Mouse (Mus musculus): ENCODE results near the gene Usp31. TPM values are rescaled to one million over a fixed set of nuclear protein-coding genes. Genes with fewer than 3 reads are reported as not detected.

The Usp31 gene
- 1 to 10 TPM; 8.5 to 9.9 TPM for total RNA-seq (2021)
- polyA plus RNA-seq (2012; rRNA removed), result 3.5 and 6.6 TPM in 2 replicates
- long read RNA-seq, partial matches to known transcripts, result 0 of 3 reads
- long read RNA-seq, other reads (novel, unspliced or antisense), result 3 of 3 reads

DNA sequence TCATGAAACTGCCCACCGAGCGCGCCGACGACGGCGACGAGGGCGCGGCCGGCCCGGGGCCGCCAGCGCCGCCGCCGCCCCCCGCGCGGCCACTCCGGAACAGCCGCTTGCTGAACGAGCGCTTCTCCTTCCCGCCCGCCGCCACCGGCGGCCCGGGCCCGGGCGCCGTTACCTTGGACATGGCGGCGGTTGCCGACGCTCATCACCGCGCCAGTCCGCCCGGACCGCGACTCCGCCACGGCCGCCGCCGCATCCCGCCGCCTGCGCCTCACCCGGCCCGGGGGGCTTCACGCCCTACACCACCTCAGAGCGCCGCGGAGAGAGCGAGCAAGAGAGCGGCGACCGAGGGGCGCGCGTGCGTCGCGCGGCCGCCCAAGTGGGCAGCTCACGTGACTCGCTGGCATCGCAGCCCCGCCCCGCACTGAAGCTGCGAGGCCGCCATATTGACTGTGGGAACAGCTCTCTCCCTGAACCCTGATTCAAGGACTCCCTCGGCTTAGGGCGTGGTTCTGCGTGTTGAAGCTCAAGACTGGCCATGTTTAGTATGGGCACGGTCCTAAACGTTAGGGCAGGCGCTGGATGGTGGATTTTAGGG lies at the start of gene Usp31:
Gene Usp31, minus strand, starts transcription at position 181 of the 595 bp plus-strand sequence.
- H3K36me3 ChIP-seq (ENCODE audit: control insufficient read depth, insufficient read depth, low read length), result peaks cover 9% of the 10 kb centered on the region
- DNase-seq, result peak; percentile 96
- peaks cover 2% of the 10 kb centered on the region for H3K4me1 ChIP-seq (ENCODE audit: control insufficient read depth, insufficient read depth, low read length)
- intact Hi-C loops (cut with DNase I), result no loop called here
- peak within 1 kb of the TSS; percentile 85 for H3K9ac ChIP-seq (ENCODE audit: low read depth, low read length)
- peak; percentile 76; the same call in 1 of the 2 replicates for TF ChIP-seq EP300 (IDR thresholded peaks at IDR 0.05; ENCODE audit: insufficient read depth, low read depth, low read length)
- TF ChIP-seq CTCF (IDR thresholded peaks at IDR 0.05), result no peak
- TF ChIP-seq POLR2A (IDR thresholded peaks at IDR 0.05; ENCODE audit: insufficient read depth, low read depth, low read length), result no peak
- under 1% methylated on average over 82 of the region's 82 CpGs for WGBS
- H3K4me3 ChIP-seq, result peak within 1 kb of the TSS; percentile 90
- H3K27ac ChIP-seq, result peak within 1 kb of the TSS; percentile 83
- H3K27me3 ChIP-seq (ENCODE audit: control insufficient read depth, insufficient read depth, low read length), result no peaks in the 10 kb centered on the region
- peaks cover 2% of the 10 kb centered on the region for H3K79me2 ChIP-seq (replicated peaks; ENCODE audit: control insufficient read depth, insufficient read depth, low read length)

- no peak overlapping the region for H3K27ac ChIP-seq
- DNase-seq, result no peak
- WGBS, result 54% methylated on average over 8 of the region's 8 CpGs
- H3K4me1 ChIP-seq (ENCODE audit: control insufficient read depth, insufficient read depth, low read length), result no peaks in the 10 kb centered on the region
- H3K27me3 ChIP-seq (ENCODE audit: control insufficient read depth, insufficient read depth, low read length), result no peaks in the 10 kb centered on the region; the same call in 1 of the 2 replicates
- H3K4me3 ChIP-seq, result no peak overlapping the region
- H3K9ac ChIP-seq (ENCODE audit: low read depth, low read length), result no peak overlapping the region
- no peaks in the 10 kb centered on the region for H3K36me3 ChIP-seq (ENCODE audit: control insufficient read depth, insufficient read depth, low read length)
- no peak for TF ChIP-seq EP300 (IDR thresholded peaks at IDR 0.05; ENCODE audit: insufficient read depth, low read depth, low read length)
- intact Hi-C loops (cut with DNase I), result no loop called here
- H3K79me2 ChIP-seq (replicated peaks; ENCODE audit: control insufficient read depth, insufficient read depth, low read length), result no peaks in the 10 kb centered on the region
These were observed 47.7 kb upstream of the Usp31 start for GRCm38 (mm10) chr7:121754748-121755147.

DNA sequence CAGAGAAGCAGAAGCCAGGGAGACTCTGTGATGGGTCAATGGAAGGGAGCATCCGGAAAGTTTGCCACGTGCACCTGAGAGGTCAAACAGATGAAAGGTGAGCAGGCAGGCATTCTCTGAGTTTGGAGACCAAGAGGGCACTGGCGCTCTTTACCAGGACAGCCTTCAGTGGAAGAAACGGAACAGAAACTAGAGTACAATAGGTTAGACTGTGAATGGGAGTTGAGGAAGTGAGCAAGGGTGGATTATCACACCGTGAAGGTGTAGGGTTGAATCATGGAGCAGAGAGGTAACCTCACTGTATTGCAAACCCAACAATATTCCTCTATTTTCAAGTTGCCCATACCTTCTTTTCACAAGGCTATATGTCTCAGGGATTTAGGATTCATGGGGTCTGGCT lies 43.2 kb upstream of the Usp31 start:
- Histone ChIP-seq H3K9ac (ENCODE audit: low read depth, low read length) (no peak overlapping the region), H3K4me3 (no peak overlapping the region), H3K27ac (no peak overlapping the region), H3K27me3 (ENCODE audit: control insufficient read depth, insufficient read depth, low read length) (no peaks in the 10 kb centered on the region; the same call in 1 of the 2 replicates), H3K4me1 (ENCODE audit: control insufficient read depth, insufficient read depth, low read length) (no peaks in the 10 kb centered on the region), H3K36me3 (ENCODE audit: control insufficient read depth, insufficient read depth, low read length) (no peaks in the 10 kb centered on the region), H3K79me2 (replicated peaks; ENCODE audit: control insufficient read depth, insufficient read depth, low read length) (no peaks in the 10 kb centered on the region)
- DNase-seq, result no peak
- TF ChIP-seq POLR2A (IDR thresholded peaks at IDR 0.05; ENCODE audit: insufficient read depth, low read depth, low read length) (no peak), EP300 (IDR thresholded peaks at IDR 0.05; ENCODE audit: insufficient read depth, low read depth, low read length) (no peak)
- intact Hi-C loops (cut with DNase I), result no loop called here
- 72% methylated on average over 5 of the region's 5 CpGs for WGBS

- 0 out of 2 replicates have a peak, but pooled peaks cover 1% of the 10 kb centered on the region for H3K4me1 ChIP-seq (ENCODE audit: control insufficient read depth, insufficient read depth, low read length)
- no peaks in the 10 kb centered on the region for H3K36me3 ChIP-seq (ENCODE audit: control insufficient read depth, insufficient read depth, low read length)
- H3K4me3 ChIP-seq, result no peak overlapping the region
- no peak overlapping the region for H3K27ac ChIP-seq
- WGBS, result 39% methylated on average over 29 of the region's 29 CpGs
- peaks cover 6% of the 10 kb centered on the region; the same call in 1 of the 2 replicates for H3K27me3 ChIP-seq (ENCODE audit: control insufficient read depth, insufficient read depth, low read length)
- no peak for DNase-seq
- intact Hi-C loops (cut with DNase I), result no loop called here
- TF ChIP-seq POLR2A (IDR thresholded peaks at IDR 0.05; ENCODE audit: insufficient read depth, low read depth, low read length), result no peak
- TF ChIP-seq EP300 (IDR thresholded peaks at IDR 0.05; ENCODE audit: insufficient read depth, low read depth, low read length), result no peak
- TF ChIP-seq CTCF (IDR thresholded peaks at IDR 0.05), result no peak
- no peak overlapping the region for H3K9ac ChIP-seq (ENCODE audit: low read depth, low read length)
- no peaks in the 10 kb centered on the region for H3K79me2 ChIP-seq (replicated peaks; ENCODE audit: control insufficient read depth, insufficient read depth, low read length)
These were observed 30.7 kb upstream of the Usp31 start for GRCm38 (mm10) chr7:121737511-121738415.

DNA sequence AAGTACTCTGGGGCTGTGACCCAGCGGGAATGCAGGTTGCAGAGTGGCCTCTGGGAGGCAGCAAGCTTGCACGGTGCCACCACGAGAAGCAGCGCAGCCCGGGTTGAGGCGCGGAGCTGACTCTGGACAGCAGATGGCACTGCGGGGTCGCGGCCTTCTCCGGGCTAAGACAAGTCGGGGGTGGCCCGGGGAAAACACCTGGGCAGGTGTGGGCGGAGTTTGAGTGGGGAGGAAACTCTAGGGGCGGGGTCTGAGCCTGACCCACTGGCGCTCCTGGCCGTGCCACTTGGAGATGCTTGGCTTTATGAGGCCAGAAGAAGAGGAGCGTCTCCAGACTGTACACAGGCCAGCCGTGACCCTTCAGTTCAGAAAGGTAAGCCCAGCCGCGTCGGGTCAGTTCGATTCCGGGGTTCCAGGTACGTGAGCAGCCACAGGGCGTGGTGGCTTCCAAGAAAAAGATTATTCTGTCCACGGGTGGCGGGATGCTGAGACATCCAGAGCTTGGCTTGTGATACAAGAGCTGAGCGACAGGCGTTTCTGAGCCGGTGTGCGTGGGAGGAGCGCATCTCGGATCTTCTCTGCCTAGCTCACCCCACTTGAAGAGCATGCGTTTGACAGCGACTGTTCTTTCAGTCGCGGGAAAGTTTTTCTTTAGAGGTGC lies 27.2 kb upstream of the Usp31 start, which contains the start of gene Scnn1g:
Gene Scnn1g, plus strand, starts transcription at position 309 of the 661 bp plus-strand sequence.
- intact Hi-C loops (cut with DNase I), result loop anchor here (1.0 kb wide), 2 partner anchors 107 to 230 kb away; no protein-coding TSS in a partner anchor
- no peak within 1 kb of the TSS for H3K9ac ChIP-seq (ENCODE audit: low read depth, low read length)

More for the DNA sequence above, 27.2 kb upstream of the Usp31 start, which contains the start of gene Scnn1g:
- Histone ChIP-seq H3K4me3 (no peak within 1 kb of the TSS), H3K27me3 (ENCODE audit: control insufficient read depth, insufficient read depth, low read length) (peaks cover 6% of the 10 kb centered on the region; the same call in 1 of the 2 replicates), H3K79me2 (replicated peaks; ENCODE audit: control insufficient read depth, insufficient read depth, low read length) (no peaks in the 10 kb centered on the region), H3K4me1 (ENCODE audit: control insufficient read depth, insufficient read depth, low read length) (0 out of 2 replicates have a peak, but pooled peaks cover 1% of the 10 kb centered on the region), H3K27ac (no peak within 1 kb of the TSS), H3K36me3 (ENCODE audit: control insufficient read depth, insufficient read depth, low read length) (no peaks in the 10 kb centered on the region)
- DNase-seq, result peak; percentile 71 to 78
- WGBS, result 1% methylated on average over 38 of the region's 38 CpGs
- TF ChIP-seq POLR2A (IDR thresholded peaks at IDR 0.05; ENCODE audit: insufficient read depth, low read depth, low read length) (no peak), EP300 (IDR thresholded peaks at IDR 0.05; ENCODE audit: insufficient read depth, low read depth, low read length) (0 out of 2 replicates have a peak, but pooled peaks have one; percentile 44), CTCF (IDR thresholded peaks at IDR 0.05) (peak; percentile 98)

Measured in heart, adult 2 months (tissue).